Mouse (Mus musculus) brain, adult 2 months (tissue): ENCODE measurements around the gene BC025920.

ENCODE experiments used
- DNase-seq: peaks from one replicate; pipeline ENCODE4 v3.0.0; 2011; ENCODE audit warnings: low read depth, low spot score

Gene BC025920

DNA sequence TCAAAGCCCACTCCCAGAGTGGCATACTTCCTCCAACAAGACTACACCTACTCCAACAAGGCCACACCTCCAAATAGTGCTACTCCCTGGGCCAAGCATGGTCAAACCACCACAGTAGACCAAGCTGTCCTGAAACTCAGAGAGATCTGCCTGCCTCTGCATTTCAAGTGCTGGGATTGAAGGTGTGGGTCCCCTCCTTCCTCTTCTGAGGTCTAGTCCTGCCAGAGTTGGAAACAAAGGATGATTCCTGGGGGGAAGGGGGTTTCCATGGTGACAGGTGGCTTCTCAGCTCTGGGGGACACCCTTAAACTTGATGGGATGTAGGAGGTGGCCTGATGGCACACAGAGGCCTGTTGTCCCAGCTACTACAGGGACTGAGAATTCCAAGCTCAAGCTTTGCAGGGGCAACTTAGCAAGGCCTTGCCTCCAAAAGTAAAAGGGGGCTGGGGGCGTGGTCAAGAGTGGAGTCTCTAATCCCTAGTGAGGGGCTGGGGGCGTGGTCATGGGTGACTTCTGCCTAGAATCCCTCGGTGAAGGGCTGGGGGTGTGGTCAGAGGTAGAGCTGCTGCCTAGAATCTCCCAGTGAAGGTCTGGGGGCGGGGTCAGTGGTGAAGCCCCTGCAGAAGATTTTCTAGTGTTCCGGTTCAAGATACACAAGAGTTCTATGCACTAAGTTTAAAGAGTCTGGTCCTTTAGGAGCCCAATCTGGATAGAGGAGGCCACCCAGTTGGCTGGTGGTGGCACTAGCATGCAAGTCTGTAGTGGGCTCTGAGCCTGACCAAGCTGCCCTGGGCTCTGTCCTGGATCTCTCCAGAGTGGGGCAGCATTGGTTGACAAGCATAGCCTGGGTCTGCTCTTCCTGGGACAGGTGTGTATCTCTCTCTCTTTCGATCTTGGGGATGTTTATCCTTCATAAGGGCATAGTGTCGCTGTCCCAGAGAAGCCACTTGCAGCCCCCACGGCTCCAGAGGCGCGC, 31.7 kb upstream of the BC025920 start, which contains the start of gene Tle2:
Gene Tle2, plus strand, starts transcription at position 481 of the 976 bp plus-strand sequence.
- peak; percentile 67 for DNase-seq

GRCm38 (mm10) chr10:81575208-81575631, 30.9 kb upstream of the BC025920 start:
- peak; percentile 63 for DNase-seq

DNA sequence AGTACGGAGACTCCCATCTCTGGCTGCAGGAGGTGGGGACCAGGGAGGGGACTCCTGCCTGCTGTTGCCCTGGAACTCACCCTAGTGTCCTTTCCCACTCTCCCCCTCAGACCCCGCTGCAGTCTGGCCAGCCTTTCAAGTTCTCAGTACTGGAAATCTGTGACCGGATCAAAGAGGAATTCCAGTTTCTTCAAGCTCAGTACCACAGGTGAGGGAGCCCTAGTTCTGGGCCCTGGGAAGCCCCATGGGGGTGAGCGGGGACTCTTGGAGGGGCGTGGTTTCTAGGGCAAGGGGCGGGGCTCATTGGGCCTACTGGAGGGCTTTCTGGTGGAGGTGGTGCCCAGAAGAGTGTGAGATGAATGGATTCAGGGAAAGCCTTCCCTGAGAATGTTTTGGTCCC, 30.4 kb upstream of the BC025920 start:
- DNase-seq: no peak

GRCm38 (mm10) chr10:81579967-81580366, 26.1 kb upstream of the BC025920 start:
- DNase-seq: peak; percentile 64

DNA sequence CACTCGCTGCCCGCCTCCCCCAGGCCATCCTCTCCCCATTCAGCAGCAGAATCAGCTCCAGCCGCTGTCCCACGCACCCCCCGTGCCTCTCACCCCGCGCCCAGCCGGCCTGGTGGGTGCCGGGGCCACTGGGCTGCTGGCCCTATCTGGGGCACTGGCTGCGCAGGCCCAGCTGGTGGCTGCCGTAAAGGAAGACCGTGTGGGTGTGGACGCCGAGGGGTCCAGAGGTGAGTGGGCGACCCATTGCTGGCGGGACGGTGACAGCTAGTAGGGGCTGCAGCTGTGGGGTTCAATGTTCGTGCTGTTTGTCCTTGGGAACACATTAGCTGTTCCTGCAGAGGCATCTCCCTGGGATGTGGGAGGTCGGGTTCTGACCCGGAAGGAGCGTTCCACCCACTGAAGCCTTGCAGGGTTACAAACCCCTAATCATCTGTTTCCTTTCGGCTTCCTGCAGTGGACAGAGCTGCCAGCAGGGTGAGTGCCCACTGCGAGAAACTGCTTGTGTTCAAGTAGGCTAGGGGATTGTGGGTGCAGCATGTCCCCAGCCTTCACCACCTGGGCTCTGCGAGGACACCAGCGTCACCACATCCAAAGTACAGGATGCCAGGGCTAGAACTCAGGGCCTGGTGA, 25.5 kb upstream of the BC025920 start:
- DNase-seq: no peak

- DNase-seq: no peak
These were observed 22.7 kb upstream of the BC025920 start for GRCm38 (mm10) chr10:81583347-81583746.

DNA sequence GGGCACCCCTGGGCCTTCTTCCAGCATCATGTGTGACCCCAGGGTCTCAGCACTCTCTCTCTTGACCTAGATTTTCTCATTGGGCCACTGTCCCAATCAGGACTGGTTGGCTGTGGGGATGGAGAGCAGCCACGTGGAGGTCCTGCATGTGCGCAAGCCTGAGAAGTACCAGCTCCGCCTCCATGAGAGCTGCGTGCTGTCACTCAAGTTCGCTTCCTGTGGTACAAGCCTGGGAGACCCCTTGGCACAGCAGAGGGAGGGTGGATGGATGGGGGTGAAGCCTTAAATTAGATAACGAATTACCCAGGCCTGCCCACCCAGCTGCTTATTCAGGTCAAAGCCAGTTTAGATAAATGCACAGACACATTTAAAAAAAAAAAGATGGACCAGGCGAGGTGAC, 17.3 kb upstream of the BC025920 start:
- no peak for DNase-seq

GRCm38 (mm10) chr10:81591846-81592245, 14.2 kb upstream of the BC025920 start:
- DNase-seq: peak; percentile 53

GRCm38 (mm10) chr10:81592631-81593030, 13.4 kb upstream of the BC025920 start:
- no peak for DNase-seq

DNA sequence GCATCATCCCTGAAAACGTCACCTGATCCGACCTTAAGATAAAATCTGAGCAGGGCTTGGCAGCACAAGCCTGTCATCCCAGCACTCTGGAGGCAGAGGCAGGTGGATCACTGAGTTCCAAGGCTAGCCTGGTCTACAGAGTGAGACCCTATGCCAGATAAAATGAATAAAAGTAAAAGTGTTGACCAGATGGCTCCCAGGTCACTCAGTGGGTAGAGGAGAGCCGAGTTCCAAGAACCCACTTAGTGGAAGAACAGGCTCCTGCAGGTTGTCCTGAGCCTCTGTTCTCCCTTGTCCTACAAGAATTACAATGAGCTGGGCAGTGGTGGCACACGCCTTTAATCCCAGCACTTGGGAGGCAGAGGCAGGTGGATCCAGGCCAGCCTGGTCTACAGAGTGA, 12.8 kb upstream of the BC025920 start:
- no peak for DNase-seq

DNA sequence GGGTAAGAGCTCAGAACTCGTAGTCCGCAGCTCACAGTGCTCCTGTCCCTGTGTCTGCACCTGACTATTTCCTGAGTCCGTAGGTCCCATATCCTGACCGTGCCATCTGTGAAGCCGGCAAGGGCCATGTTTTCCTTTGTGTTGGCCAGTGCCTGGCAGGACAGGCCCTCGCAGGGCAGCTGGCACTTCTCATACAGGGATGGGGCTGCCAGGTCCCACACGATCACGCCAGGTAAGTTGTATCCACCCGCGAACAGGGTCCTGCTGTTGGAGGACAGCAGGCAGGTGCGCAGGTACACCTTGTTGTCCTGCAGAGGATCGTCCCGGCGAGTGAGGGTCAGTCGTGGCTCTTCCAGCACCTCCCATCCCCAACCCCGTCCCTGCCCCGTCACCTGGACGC, 12.1 kb upstream of the BC025920 start:
- DNase-seq: peak; percentile 69

- peak; percentile 43 for DNase-seq
These were observed 10.5 kb upstream of the BC025920 start for GRCm38 (mm10) chr10:81595599-81595998.

- DNase-seq: peak; percentile 65
These were observed 9.5 kb upstream of the BC025920 start for GRCm38 (mm10) chr10:81596611-81597010.

GRCm38 (mm10) chr10:81597137-81597950, 8.7 kb upstream of the BC025920 start:
- peak; percentile 58 for DNase-seq

- no peak for DNase-seq
These were observed 7.7 kb upstream of the BC025920 start for GRCm38 (mm10) chr10:81598342-81598741.

- DNase-seq: no peak
These were observed 7.2 kb upstream of the BC025920 start for GRCm38 (mm10) chr10:81598871-81599270.

DNA sequence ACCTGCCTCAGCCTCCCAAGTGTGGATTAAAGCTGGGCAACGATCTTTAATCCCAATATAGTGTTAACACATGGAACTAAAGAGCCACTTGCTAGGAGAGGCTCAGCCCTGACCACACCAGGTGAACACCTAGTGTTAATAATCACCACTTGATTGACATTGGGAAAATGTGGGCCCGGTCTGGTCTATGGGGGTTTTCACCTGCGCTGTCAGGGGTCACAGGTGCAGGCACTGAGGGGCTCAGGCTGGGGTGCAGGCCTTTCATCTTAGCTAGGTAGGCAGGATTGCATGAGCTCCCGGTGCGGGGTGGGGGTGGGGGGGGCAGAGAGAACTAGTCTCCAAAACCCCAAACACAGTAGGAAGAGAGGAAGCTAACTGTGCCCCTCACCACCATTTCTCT, 6.4 kb upstream of the BC025920 start:
- DNase-seq: no peak

- no peak for DNase-seq
These were observed 6.0 kb upstream of the BC025920 start for GRCm38 (mm10) chr10:81600096-81600495.

DNA sequence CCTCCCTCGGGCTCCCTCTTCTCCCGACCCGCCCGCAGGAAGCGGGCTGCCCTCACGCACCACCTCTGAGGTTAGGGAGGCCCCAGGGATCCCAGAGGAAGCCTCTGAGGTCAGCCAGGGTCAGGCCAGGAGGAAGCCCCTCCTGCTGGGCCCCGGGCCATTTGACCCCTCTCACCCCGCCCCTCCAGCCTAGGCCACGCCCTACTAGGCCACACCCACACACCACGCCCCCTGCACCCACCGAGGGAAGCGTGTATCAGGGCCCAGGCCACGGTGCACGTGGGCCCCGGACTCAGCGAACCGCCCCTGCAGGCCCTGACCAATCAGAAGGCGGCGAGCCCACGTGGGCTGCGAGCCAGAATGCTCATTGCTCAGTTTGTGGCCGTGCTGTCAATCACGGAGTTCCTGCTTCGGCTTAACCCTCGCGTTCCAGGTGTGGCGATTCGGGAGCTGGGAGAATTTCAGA, 5.3 kb upstream of the BC025920 start, which contains the start of gene Tle6:
Gene Tle6, minus strand, starts transcription at position 336 of the 466 bp plus-strand sequence.
- peak; percentile 97 for DNase-seq

DNA sequence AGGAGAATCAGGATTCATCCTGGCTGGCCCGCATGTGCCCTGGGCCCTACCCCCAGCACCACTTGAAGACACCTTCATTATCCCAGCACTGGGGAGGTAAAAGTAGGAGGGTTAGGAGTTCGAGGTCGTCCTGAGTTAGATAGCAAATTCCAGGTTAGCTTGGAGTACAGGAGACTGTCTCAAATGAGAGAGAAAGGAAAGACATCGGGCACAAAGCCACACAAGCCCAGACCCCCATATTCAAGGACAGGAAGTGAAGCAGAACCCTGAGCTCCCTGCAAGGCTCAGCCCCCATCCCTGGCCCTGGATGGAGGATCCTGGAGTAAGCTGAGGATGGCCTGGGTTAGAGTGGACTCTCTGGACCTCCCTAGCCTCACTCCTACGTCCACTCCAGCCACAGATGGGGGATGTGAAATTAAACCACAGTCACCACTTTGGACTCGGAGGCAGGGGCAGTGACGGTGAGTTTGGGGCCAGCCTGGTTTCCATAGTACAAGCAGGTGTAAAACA, 4.6 kb upstream of the BC025920 start:
- no peak for DNase-seq

DNA sequence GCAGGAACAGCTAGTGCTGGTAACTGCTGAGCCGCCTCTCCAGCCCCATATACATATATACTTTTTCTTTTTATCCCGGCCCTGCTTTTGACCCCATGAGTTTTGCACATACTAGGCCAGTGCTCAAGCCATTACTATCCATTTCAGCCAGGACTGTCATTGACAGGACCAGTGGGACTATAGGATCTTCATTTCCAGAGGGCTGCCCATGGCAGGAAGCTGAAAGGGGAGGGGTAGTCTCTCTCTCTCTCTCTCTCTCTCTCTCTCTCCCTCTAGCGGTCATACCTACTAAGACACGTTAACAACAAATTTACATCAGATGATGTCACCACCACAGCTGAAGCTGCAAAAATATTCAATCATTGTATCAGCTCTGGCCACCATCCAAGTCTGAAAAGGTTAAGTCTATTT, 3.3 kb upstream of the BC025920 start:
- DNase-seq: peak; percentile 86
